Mouse (Mus musculus) lung, postnatal 0 days (tissue): ENCODE results near the gene Cd82. TPM values are rescaled to one million over a fixed set of nuclear protein-coding genes. Genes with fewer than 3 reads are reported as not detected.

ENCODE experiments used
- ATAC-seq: fragments of 200-750 bp; cut with Nextera tagmentation; 2 replicates; pipeline ENCODE4 v1.8.0; 2017; ENCODE audit warnings: moderate library complexity
- DNase-seq: peaks from one replicate; pipeline ENCODE4 v3.0.0-alpha.2; 2016; ENCODE audit warnings: low spot score
- H3K27ac ChIP-seq: fragments of 300-500 bp; sonication (generic); 2 replicates; pipeline ENCODE4 v1.5.1; 2014; ENCODE audit warnings: antibody characterized with exemption, mild to moderate bottlenecking, low read length, mixed read lengths
- H3K27me3 ChIP-seq: fragments of 300-500 bp; sonication (generic); replicated peaks from 2 replicates; pipeline ENCODE4 v1.6.1; 2014; ENCODE audit warnings: low read length, mixed read lengths; ENCODE audit not compliant: insufficient read depth
- H3K36me3 ChIP-seq: fragments of 300-500 bp; sonication (generic); 2 replicates; pipeline ENCODE4 v1.6.1; 2014; ENCODE audit warnings: low read length, mixed read lengths; ENCODE audit not compliant: insufficient read depth
- H3K4me1 ChIP-seq: fragments of 300-500 bp; sonication (generic); 2 replicates; pipeline ENCODE4 v1.6.1; 2014; ENCODE audit warnings: antibody characterized with exemption, low read depth, low read length, mixed read lengths; ENCODE audit not compliant: insufficient read depth
- H3K4me2 ChIP-seq: fragments of 300-500 bp; sonication (generic); replicated peaks from 2 replicates; pipeline ENCODE4 v1.6.1; 2014; ENCODE audit warnings: low read depth, mild to moderate bottlenecking, low read length, moderate library complexity, mixed read lengths
- H3K4me3 ChIP-seq: fragments of 300-500 bp; sonication (generic); 2 replicates; pipeline ENCODE4 v1.5.1; 2014; ENCODE audit warnings: low read depth, low read length
- H3K9ac ChIP-seq: fragments of 300-500 bp; sonication (generic); replicated peaks from 2 replicates; pipeline ENCODE4 v1.6.1; 2014; ENCODE audit warnings: low read depth, mild to moderate bottlenecking
- H3K9me3 ChIP-seq: fragments of 300-500 bp; sonication (generic); 2 replicates; pipeline ENCODE4 v1.6.1; 2016; ENCODE audit warnings: low read length, mixed read lengths
- CTCF ChIP-seq: IDR thresholded peaks from 2 replicates; pipeline ENCODE4 v1.5.1; 2016; ENCODE audit warnings: antibody characterized with exemption, mild to moderate bottlenecking
- EP300 ChIP-seq: IDR thresholded peaks from 2 replicates; pipeline ENCODE4 v1.6.1; 2016; ENCODE audit warnings: antibody characterized with exemption, mild to moderate bottlenecking, control low read depth
- WGBS: fragments of 180-500 bp; shearing (Covaris S2); extraction: QIAGEN DNeasy Blood & Tissue Kit; methylation state at CpG from one replicate; pipeline ENCODE4 v1.1.7; 2014; 5-methylcytosine and 5-hydroxymethylcytosine counted together
- polyA plus RNA-seq: library from polyadenylated mRNA; unstranded; fragments of >200 nt; fragmentation: Nextera tagmentation; extraction: Ambion mirVana; gene quantifications from 2 replicates; pipeline ENCODE4 v1.2.1, GENCODE M21; 2015

Cd82 gene
- polyA plus RNA-seq: 94.1 and 106 TPM in 2 replicates

DNA sequence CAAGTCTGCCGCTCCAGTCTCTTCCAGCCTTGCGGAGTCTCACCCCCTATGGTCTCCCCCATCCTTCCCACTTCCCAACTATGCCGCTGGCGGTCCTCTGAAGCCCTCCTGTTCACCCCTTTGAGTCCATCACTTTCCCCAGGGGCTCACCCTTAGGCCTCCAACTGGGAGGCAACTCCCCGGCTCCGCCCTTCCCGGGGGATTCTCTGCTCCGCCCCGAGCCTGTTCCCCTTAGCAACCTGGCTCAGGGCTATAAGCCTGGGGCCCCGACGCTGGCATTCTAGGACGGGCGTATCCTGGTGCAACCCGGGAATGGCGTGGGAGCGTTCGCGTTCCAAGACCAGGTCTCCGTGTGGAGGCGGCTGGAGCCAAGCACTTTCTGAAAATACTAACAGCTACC lies at the start of gene Cd82:
TSS of gene Cd82 (minus strand) at position 381 of the 400 bp plus-strand sequence.
- Histone ChIP-seq H3K4me3 (peak within 1 kb of the TSS; percentile 59), H3K9ac (peak within 1 kb of the TSS; percentile 56), H3K4me2 (peak within 1 kb of the TSS; percentile 94), H3K27ac (peak within 1 kb of the TSS; percentile 89), H3K9me3 (no peaks in the 10 kb centered on the region), H3K4me1 (peaks cover 20% of the 10 kb centered on the region), H3K27me3 (no peaks in the 10 kb centered on the region), H3K36me3 (no peaks in the 10 kb centered on the region)
- TF ChIP-seq EP300: no peak
- no peak for TF ChIP-seq CTCF
- DNase-seq (peak; percentile 90), ATAC-seq (peak; percentile 85)
- 2% methylated on average over 20 of the region's 20 CpGs for WGBS

- Histone ChIP-seq H3K27ac (no peak overlapping the region), H3K4me2 (no peak overlapping the region), H3K9me3 (no peaks in the 10 kb centered on the region), H3K36me3 (no peaks in the 10 kb centered on the region), H3K4me3 (no peak overlapping the region), H3K27me3 (no peaks in the 10 kb centered on the region), H3K9ac (no peak overlapping the region), H3K4me1 (no peaks in the 10 kb centered on the region)
- TF ChIP-seq EP300 (no peak), CTCF (no peak)
- WGBS: 49% methylated on average over 7 of the region's 7 CpGs
- DNase-seq: no peak
- ATAC-seq: no peak
Observed at GRCm38 (mm10) chr2:93512130-93512529, 49.2 kb upstream of the Cd82 start.

DNA sequence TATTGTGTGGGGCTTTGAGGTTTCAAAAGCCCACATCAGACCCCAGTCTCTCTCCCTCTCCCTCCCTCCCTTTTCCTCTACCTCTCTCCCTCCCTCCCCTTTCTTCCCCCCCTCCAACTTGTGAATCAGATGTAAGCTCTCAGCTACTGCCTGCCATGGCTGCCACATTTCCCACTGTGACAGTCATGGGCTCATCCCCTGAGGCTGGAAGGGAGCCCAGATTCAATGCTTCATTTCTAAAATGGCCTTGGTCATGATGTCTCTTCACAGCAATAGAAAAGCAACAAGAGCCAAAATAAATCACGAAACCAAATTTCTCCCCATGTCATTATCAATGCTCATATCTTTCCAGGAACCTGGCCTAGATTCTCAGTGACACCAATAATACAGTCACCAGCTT lies 47.9 kb upstream of the Cd82 start:
- Histone ChIP-seq H3K4me3 (no peak overlapping the region), H3K27me3 (no peaks in the 10 kb centered on the region), H3K9me3 (no peaks in the 10 kb centered on the region), H3K9ac (no peak overlapping the region), H3K36me3 (no peaks in the 10 kb centered on the region), H3K27ac (no peak overlapping the region), H3K4me2 (no peak overlapping the region), H3K4me1 (no peaks in the 10 kb centered on the region)
- no peak for TF ChIP-seq EP300
- no peak for TF ChIP-seq CTCF
- no peak for ATAC-seq
- WGBS: 94% methylated on average over 1 of the region's 1 CpGs
- DNase-seq: no peak

GRCm38 (mm10) chr2:93509777-93510750 lies 47.1 kb upstream of the Cd82 start:
- H3K36me3 ChIP-seq: no peaks in the 10 kb centered on the region
- H3K27ac ChIP-seq: no peak overlapping the region
- DNase-seq (no peak), ATAC-seq (no peak)
- WGBS: 78% methylated on average over 12 of the region's 12 CpGs
- H3K9ac ChIP-seq: no peak overlapping the region
- no peaks in the 10 kb centered on the region for H3K27me3 ChIP-seq
- H3K4me3 ChIP-seq: no peak overlapping the region
- H3K9me3 ChIP-seq: no peaks in the 10 kb centered on the region
- H3K4me2 ChIP-seq: no peak overlapping the region
- TF ChIP-seq CTCF: no peak
- no peak for TF ChIP-seq EP300
- no peaks in the 10 kb centered on the region for H3K4me1 ChIP-seq

- Histone ChIP-seq H3K9ac (no peak overlapping the region), H3K4me2 (no peak overlapping the region), H3K4me3 (no peak overlapping the region), H3K9me3 (no peaks in the 10 kb centered on the region), H3K27me3 (no peaks in the 10 kb centered on the region), H3K4me1 (no peaks in the 10 kb centered on the region), H3K36me3 (no peaks in the 10 kb centered on the region), H3K27ac (no peak overlapping the region)
- TF ChIP-seq CTCF (no peak), EP300 (no peak)
- no peak for DNase-seq
- ATAC-seq: no peak
- 45% methylated on average over 6 of the region's 6 CpGs for WGBS
Observed at GRCm38 (mm10) chr2:93505091-93505490, 42.2 kb upstream of the Cd82 start.

GRCm38 (mm10) chr2:93503353-93503752 lies 40.4 kb upstream of the Cd82 start:
- Histone ChIP-seq H3K4me2 (no peak overlapping the region), H3K36me3 (no peaks in the 10 kb centered on the region), H3K27ac (no peak overlapping the region), H3K9ac (no peak overlapping the region), H3K4me3 (no peak overlapping the region), H3K9me3 (no peaks in the 10 kb centered on the region), H3K4me1 (no peaks in the 10 kb centered on the region), H3K27me3 (no peaks in the 10 kb centered on the region)
- ATAC-seq (no peak), DNase-seq (no peak)
- TF ChIP-seq CTCF: no peak
- no peak for TF ChIP-seq EP300
- 68% methylated on average over 4 of the region's 4 CpGs for WGBS
